Mouse (Mus musculus) T-helper 2 cell (primary cell): ENCODE measurements around the gene F8.

Source experiments
- in situ Hi-C: fragments of 300-600 bp; cut with MboI, MseI; formaldehyde crosslinking; loops from one replicate; pipeline ENCODE4 v1.15.1; 2025; ENCODE audit warnings: high pct_unique_total_duplicates

Gene F8

DNA sequence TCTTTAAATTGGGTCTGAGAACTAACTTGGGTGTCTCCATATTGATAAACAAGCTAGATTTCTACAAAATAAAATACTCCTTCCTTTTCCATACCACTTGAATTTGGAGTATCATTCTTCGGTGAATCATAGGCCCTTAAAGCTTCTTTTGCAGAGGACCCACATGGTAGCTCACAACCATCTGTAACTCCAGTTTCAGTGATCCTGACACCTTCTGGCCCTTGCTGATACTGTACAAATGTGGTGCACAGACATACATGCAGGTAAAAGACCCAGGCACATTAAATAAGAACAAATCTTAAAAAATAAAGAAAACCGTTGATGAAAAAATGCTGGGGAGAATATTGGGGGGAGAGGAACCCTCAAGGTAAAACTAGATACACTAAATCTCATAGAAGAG lies 244.2 kb downstream of the F8 start:
- in situ Hi-C loops, result no loop called here

DNA sequence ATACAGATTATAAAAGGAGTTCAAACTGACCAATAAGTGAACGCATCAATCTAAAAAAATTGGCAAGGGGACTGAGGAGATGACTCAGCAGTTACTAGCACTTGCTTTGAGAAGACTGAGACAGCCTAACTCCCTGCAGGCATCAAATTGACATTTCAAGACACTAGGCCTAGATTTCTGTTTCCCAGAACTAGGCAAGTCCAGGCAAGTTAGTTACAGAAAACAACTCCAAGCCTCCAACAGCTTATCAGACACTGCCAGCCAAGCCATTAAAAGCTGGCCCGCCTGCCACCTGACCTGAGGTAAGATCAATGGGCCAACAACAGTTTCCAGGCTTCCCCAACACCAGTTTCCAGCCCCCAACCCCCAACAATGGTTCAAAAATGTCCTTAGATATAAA lies 244.7 kb downstream of the F8 start:
- in situ Hi-C loops, result no loop called here

DNA sequence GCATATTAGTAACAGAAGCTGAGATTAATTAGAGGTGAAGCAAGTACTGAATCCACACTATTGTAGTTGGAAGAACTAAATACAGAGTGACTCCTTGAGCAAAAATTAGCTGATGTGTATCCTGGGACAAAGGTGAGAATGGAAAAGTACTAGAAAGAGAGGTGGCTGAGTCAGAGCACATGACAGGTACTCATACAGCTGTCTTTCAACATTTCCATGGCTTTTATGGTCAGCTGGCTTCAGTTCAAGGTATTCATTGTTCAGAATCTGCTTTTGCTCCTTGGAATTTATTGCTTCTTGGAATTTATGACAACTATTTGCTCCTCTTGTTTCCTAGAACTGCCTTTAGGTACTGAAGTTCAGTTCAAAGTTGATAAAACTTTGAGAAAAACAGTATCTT lies 245.5 kb downstream of the F8 start:
- in situ Hi-C loops, result no loop called here

DNA sequence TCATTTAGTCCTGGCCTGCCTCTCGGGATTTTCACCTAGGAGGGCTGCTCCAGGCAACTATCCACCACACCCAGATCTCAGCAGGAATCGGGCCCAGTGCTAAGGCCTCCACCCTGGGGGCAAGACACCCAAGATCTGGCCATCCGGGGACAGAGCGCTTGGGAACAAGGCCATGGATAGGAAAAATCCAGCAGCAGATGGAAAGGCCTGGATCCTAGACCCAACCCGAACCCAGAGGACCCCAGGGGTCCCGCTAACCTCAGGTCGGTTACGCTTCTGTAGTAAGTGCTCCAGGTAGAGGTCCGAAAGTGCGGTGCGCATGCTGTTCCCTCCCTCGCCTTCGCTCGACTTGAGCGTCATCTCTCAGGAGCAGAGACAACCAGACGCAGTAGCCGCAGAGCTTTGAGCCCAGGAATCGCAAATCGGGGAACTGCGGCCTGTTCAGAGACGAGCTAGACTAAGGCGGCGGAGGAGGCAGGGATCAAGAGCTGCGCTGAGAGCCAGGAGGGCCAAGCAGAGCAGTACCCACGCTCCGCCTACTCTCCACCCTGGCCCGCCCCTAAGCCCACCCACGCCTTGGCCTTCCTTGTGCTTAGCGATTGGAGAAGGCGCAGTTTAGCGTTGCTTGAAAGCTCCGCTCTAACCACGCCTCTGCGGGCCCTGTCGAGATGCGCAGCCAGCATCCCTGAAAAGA lies 251.8 kb downstream of the F8 start, which contains the start of gene Mpp1:
Gene Mpp1 (minus strand): TSS at position 550 of the 694 bp plus-strand sequence.
- in situ Hi-C loops, result no loop called here

DNA sequence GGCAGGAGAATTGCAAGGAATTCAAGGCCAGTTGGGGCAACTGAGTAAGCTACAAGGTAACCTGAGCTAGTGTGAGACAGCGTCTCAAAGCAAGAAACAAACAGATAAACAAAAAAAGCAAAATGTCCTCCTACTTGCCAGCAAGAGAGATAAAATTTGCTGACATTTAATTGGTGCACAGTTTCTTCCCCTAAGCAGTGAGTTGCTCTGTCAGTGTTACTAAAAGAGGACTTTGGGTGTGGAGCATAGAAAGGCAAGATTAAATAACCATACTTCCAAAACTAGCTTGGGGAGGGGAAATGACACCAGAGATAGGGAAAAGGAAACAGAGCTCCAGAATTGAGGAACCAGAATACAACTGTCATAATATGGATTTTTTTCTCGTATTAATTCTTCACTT lies 252.9 kb downstream of the F8 start:
- in situ Hi-C loops, result no loop called here

DNA sequence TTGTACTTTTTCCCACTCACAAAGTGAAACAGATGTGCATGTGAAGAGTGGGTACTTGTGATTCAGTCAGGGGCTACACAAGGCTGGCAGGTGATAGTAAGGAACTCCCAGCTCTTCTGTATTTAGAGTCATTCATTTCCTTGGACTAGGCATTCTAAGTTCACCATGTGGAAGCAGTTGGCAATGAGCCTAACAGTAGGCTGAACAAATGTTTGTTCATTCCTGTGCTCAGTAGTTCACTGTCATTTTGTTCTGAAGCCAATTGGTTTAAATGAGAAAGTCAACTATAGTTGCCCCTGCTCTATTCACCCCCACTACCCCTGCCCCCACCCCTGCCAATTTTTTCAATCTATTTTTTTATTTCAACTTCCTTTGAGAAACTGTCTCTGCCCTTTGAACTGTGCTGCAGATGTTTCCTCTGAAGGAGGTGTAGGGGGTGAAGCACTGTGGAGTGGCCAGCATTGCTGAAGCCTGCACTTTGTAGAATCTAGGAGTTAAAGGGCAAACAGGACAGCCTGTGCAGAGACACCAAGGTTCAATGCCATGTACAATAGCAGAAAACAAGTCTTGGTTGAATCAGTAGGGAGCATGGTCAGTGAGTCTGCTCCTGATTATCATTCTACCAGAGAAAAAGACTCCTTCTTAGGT lies 254.0 kb downstream of the F8 start:
- in situ Hi-C loops, result no loop called here

DNA sequence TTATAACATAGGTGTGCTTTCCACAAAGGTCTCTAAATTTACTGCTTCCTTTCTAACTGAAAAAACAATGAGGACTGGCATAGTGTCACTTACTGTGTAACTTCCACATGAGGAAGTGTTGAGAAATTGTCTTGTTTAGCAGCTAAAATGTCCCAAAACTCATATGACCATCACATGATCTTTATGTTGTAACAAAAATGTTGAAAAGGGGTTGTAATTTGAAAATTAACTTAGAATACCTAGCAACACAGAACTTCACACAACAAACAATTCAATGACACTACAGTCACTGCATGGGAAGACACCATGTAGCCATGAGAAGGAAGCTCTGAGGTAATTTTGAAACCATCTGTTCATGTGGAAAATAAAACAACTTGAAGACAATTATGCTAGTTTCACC lies 255.5 kb downstream of the F8 start:
- in situ Hi-C loops, result no loop called here

DNA sequence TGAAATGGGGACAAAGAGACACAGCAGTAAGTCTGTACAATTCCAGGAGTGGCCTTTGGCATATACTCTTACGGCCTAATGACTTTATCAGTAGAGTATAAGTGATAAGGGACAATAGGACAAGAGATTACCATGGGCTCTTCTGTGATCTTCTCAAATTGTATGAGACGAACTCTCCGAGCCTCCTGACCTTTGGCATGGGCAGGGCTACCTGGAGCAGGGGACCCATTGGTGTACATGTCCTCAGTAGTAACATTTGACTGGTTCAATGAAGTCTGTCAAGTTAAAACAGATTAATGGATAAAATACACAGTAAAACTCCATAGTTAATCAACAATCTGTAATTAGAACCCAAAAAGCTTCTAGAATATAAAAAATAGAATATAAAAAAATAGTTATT lies 256.8 kb downstream of the F8 start:
- in situ Hi-C loops, result no loop called here
